Mouse (Mus musculus) CH12.LX (cell line): ENCODE results near the gene Sema3d. TPM values are rescaled to one million over a fixed set of nuclear protein-coding genes. Genes with fewer than 3 reads are reported as not detected.

Source experiments
- DNase-seq: peaks from one replicate; pipeline ENCODE4 v3.0.0-alpha.2; 2013; ENCODE audit errors: extremely low read depth
- H3K27ac ChIP-seq: 2 replicates; pipeline ENCODE4 v1.5.1; 2012; ENCODE audit warnings: low read depth, mild to moderate bottlenecking, control low read depth, moderate library complexity; ENCODE audit not compliant: insufficient read depth
- H3K27me3 ChIP-seq: replicated peaks from 2 replicates; pipeline ENCODE3; 2012; ENCODE audit warnings: inconsistent platforms
- H3K36me3 ChIP-seq, 2 experiments: replicated peaks in 1 of 2; 2 replicates each; pipeline versions ENCODE3 to v1.6.1; 2012; ENCODE audit warnings: inconsistent platforms in 1 of 2, low read length in 1 of 2, mild to moderate bottlenecking in 1 of 2, mixed read lengths in 1 of 2, moderate library complexity in 1 of 2; ENCODE audit not compliant: control insufficient read depth in 1 of 2, insufficient read depth in 1 of 2
- H3K4me1 ChIP-seq, 2 experiments: 2 replicates each; pipeline ENCODE4 v1.6.1; 2012; ENCODE audit warnings: inconsistent platforms in 1 of 2, moderate library complexity in 1 of 2; ENCODE audit not compliant: insufficient read depth in 2 of 2, control insufficient read depth in 1 of 2
- H3K4me2 ChIP-seq: 2 replicates; pipeline ENCODE4 v1.6.1; 2012; ENCODE audit warnings: low read depth, mild to moderate bottlenecking, control low read depth; ENCODE audit not compliant: poor library complexity, insufficient read depth, severe bottlenecking
- H3K4me3 ChIP-seq, 3 experiments: fragments of 150-350 bp in 1 of 3; sonication (generic) in 1 of 3; replicated peaks in 1 of 3; 2 replicates each; pipeline versions ENCODE3 to v1.5.1; 2011 to 2012; ENCODE audit warnings: low read depth in 2 of 3, low read length in 2 of 3, mild to moderate bottlenecking in 2 of 3, moderate library complexity in 2 of 3, control low read depth in 1 of 3, improper control_type of control experiment in 1 of 3, inconsistent platforms in 1 of 3, mixed read lengths in 1 of 3; ENCODE audit not compliant: poor library complexity in 1 of 3
- H3K79me2 ChIP-seq: replicated peaks from 2 replicates; pipeline ENCODE4 v1.6.1; 2012; ENCODE audit warnings: mild to moderate bottlenecking, moderate library complexity; ENCODE audit not compliant: control insufficient read depth, poor library complexity, insufficient read depth, severe bottlenecking; ENCODE audit errors: extremely low read depth
- H3K9ac ChIP-seq: 2 replicates; pipeline ENCODE4 v1.6.1; 2012; ENCODE audit warnings: low read depth, mild to moderate bottlenecking, control low read depth, moderate library complexity; ENCODE audit not compliant: insufficient read depth
- H3K9me3 ChIP-seq: replicated peaks from 2 replicates; pipeline ENCODE3; 2012; ENCODE audit warnings: low read length, inconsistent platforms, mixed read lengths
- CHD1 ChIP-seq: IDR thresholded peaks from 2 replicates; pipeline ENCODE4 v1.6.1; 2012; ENCODE audit warnings: low read depth, low read length, improper control_type of control experiment, inconsistent platforms
- CTCF ChIP-seq, 2 experiments: IDR thresholded peaks in 1 of 2; conservative IDR thresholded peaks in 1 of 2; 2 replicates each; pipeline ENCODE4 v1.5.1; 2011 to 2012; ENCODE audit warnings: low read depth in 2 of 2, low read length in 2 of 2, improper control_type of control experiment in 1 of 2, inconsistent platforms in 1 of 2, mild to moderate bottlenecking in 1 of 2, moderate library complexity in 1 of 2
- E2F4 ChIP-seq: IDR thresholded peaks from 2 replicates; pipeline ENCODE4 v1.6.1; 2011; ENCODE audit warnings: low read depth, low read length, improper control_type of control experiment; ENCODE audit not compliant: insufficient replicate concordance
- ELF1 ChIP-seq: IDR thresholded peaks from 2 replicates; pipeline ENCODE4 v1.6.1; 2014; ENCODE audit warnings: low read depth, mild to moderate bottlenecking, inconsistent platforms, low read length, improper control_type of control experiment
- IRF4 ChIP-seq: IDR thresholded peaks from 2 replicates; pipeline ENCODE4 v1.6.1; 2014; ENCODE audit warnings: low read depth, mild to moderate bottlenecking, inconsistent platforms, low read length, improper control_type of control experiment
- JUN ChIP-seq: IDR thresholded peaks from 2 replicates; pipeline ENCODE4 v1.6.1; 2011; ENCODE audit warnings: low read depth, mild to moderate bottlenecking, low read length, improper control_type of control experiment, moderate library complexity; ENCODE audit not compliant: insufficient read depth
- JUND ChIP-seq: conservative IDR thresholded peaks from 2 replicates; pipeline ENCODE4 v1.6.1; 2011; ENCODE audit warnings: low read depth, low read length, improper control_type of control experiment
- MAFK ChIP-seq: IDR thresholded peaks from 2 replicates; pipeline ENCODE4 v1.6.1; 2011; ENCODE audit warnings: low read length, improper control_type of control experiment; ENCODE audit not compliant: insufficient replicate concordance
- MXI1 ChIP-seq: IDR thresholded peaks from 2 replicates; pipeline ENCODE4 v1.6.1; 2011; ENCODE audit warnings: mild to moderate bottlenecking, low read depth, low read length, improper control_type of control experiment
- POLR2AphosphoS2 ChIP-seq: IDR thresholded peaks from 2 replicates; pipeline ENCODE4 v1.6.1; 2011; ENCODE audit warnings: low read depth, low read length, improper control_type of control experiment
- RAD21 ChIP-seq: IDR thresholded peaks from 2 replicates; pipeline ENCODE4 v1.6.1; 2011; ENCODE audit warnings: low read depth, mild to moderate bottlenecking, low read length, improper control_type of control experiment, moderate library complexity
- RCOR1 ChIP-seq: conservative IDR thresholded peaks from 2 replicates; pipeline ENCODE4 v1.6.1; 2012; ENCODE audit warnings: low read depth, mild to moderate bottlenecking, inconsistent platforms, low read length, improper control_type of control experiment
- SMC3 ChIP-seq: IDR thresholded peaks from 2 replicates; pipeline ENCODE4 v1.6.1; 2011; ENCODE audit warnings: low read depth, low read length, improper control_type of control experiment
- TBP ChIP-seq: conservative IDR thresholded peaks from 2 replicates; pipeline ENCODE4 v1.6.1; 2011; ENCODE audit warnings: low read depth, low read length, improper control_type of control experiment
- TCF12 ChIP-seq: IDR thresholded peaks from 2 replicates; pipeline ENCODE4 v1.6.1; 2014; ENCODE audit warnings: low read depth, mild to moderate bottlenecking, inconsistent platforms, low read length, improper control_type of control experiment
- USF1 ChIP-seq: IDR thresholded peaks from 2 replicates; pipeline ENCODE4 v1.6.1; 2014; ENCODE audit warnings: low read depth, mild to moderate bottlenecking, inconsistent platforms, low read length, improper control_type of control experiment
- USF2 ChIP-seq: conservative IDR thresholded peaks from 2 replicates; pipeline ENCODE4 v1.6.1; 2011; ENCODE audit warnings: low read depth, low read length, improper control_type of control experiment
- ZC3H11A ChIP-seq: IDR thresholded peaks from 2 replicates; pipeline ENCODE4 v1.6.1; 2012; ENCODE audit warnings: low read depth, mild to moderate bottlenecking, inconsistent platforms, low read length, improper control_type of control experiment
- ZKSCAN1 ChIP-seq: IDR thresholded peaks from 2 replicates; pipeline ENCODE4 v1.6.1; 2012; ENCODE audit warnings: low read depth, inconsistent platforms, low read length, improper control_type of control experiment, borderline replicate concordance
- ZMIZ1 ChIP-seq: IDR thresholded peaks from 2 replicates; pipeline ENCODE4 v1.6.1; 2012; ENCODE audit warnings: low read depth, mild to moderate bottlenecking, inconsistent platforms, low read length, improper control_type of control experiment
- ZNF384 ChIP-seq: IDR thresholded peaks from 2 replicates; pipeline ENCODE4 v1.6.1; 2012; ENCODE audit warnings: low read depth, low read length, improper control_type of control experiment, inconsistent platforms
- dilution Hi-C: fragments of 300-500 bp; cut with MboI; formaldehyde crosslinking; loops from 2 replicates; pipeline ENCODE4 v1.14.3; 2020; ENCODE audit warnings: low sequenced_read_pairs; ENCODE audit not compliant: extremely low pct_unique_long_range_greater_than_20kb, extremely low pct_ligation_motif_present
- in situ Hi-C: fragments of 300-500 bp; cut with MboI; formaldehyde crosslinking; loops from 3 replicates; pipeline ENCODE4 v1.14.3; 2019; ENCODE audit warnings: low sequenced_read_pairs, low pct_ligation_motif_present, low pct_unique_long_range_greater_than_20kb, mixed read lengths
- polyA plus RNA-seq: library from polyadenylated mRNA; unstranded; fragments of >175 nt; gene quantifications from 2 replicates; pipeline ENCODE4 v1.2.1, GENCODE M21; 2012; ENCODE audit warnings: low read depth; ENCODE audit not compliant: insufficient read length
- total RNA-seq, 2 experiments: library from RNA; depleted of rRNA; stranded (reverse); fragments of 300-350 nt in 1 of 2; fragments of >200 nt in 1 of 2; gene quantifications; 2 replicates each; pipeline ENCODE4 v1.2.3; 2012 to 2014

Sema3d gene
- total and polyA plus RNA-seq, 3 experiments = not detected

DNA sequence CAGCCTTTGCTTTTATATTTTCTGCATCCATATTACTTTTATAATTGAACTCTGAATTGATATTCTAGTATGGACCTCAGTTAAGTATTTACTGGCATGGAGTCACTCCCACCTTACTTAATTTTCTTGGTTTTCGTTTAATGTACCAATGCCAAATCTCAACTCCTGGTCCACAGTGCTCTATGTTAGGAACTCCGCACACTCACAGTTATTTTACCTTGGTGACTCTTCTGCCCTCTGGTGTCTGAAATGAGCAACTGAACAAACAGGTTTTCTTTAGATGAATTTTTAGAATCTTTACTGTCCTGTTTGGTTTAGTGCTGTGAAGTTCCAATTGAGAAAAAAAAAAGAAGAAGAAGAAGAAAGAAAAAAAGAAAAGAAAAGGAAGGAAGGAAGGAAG is 174.7 kb downstream of the Sema3d start:
- in situ Hi-C loops (loop anchor here (10.0 to 25.0 kb wide), 2 partner anchors 1079 to 1903 kb away; no protein-coding TSS in a partner anchor), dilution Hi-C loops (no loop called here)
- Histone ChIP-seq H3K4me3 (no peak overlapping the region), H3K9ac (no peak overlapping the region), H3K4me2 (no peak overlapping the region), H3K79me2 (no peaks in the 10 kb centered on the region), H3K27ac (no peak overlapping the region), H3K27me3 (no peaks in the 10 kb centered on the region), H3K4me1 (no peaks in the 10 kb centered on the region), H3K9me3 (peaks cover 21% of the 10 kb centered on the region), H3K36me3 (no peaks in the 10 kb centered on the region)
- DNase-seq = no peak
- TF ChIP-seq SMC3 = peak; percentile 78
- peak in 1 of 2 experiments; percentile 67; a peak in 2 of 4 replicates for TF ChIP-seq CTCF (conservative IDR thresholded peaks at IDR 0.05 in 1 of 2, IDR thresholded peaks at IDR 0.05 in 1 of 2; ENCODE audit: low read depth in 2 of 2, low read length in 2 of 2)
- peak; percentile 67 for TF ChIP-seq RAD21
- TF ChIP-seq JUN = no peak
- TF ChIP-seq USF1 = no peak
- TF ChIP-seq ZC3H11A = peak; percentile 52
- no peak for TF ChIP-seq IRF4
- no peak for TF ChIP-seq MXI1
- TF ChIP-seq CHD1 = no peak

DNA sequence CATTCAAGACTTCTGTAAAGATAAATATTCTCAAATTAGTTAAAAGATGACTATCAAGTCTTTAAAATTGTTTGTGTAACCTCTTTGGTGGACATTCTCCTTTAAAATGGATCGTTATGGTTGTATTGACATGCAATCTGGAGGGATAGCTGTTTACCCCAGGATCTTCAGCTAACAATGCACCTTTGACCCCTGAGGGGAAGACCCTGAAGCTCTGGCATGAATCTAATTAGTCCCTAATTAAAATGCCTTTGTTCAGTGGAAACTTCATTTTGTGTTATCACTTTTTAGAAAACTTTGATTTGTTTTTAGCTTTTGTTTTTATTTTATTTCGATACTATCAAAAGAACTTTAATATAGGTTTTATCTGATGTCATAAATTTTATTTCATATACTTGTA is 178.6 kb downstream of the Sema3d start:
- no peak overlapping the region for H3K4me2 ChIP-seq
- TF ChIP-seq ELF1 = no peak
- TF ChIP-seq USF2 = no peak
- no peak for TF ChIP-seq E2F4
- no peak for TF ChIP-seq TCF12
- no peak for TF ChIP-seq ZNF384
- no peak for TF ChIP-seq RCOR1
- no peak for TF ChIP-seq ZC3H11A
- TF ChIP-seq TBP = no peak
- TF ChIP-seq MAFK = no peak
- no peak for TF ChIP-seq MXI1
- no peak for TF ChIP-seq ZKSCAN1
- no peak for TF ChIP-seq POLR2AphosphoS2
- TF ChIP-seq ZMIZ1 = no peak
- TF ChIP-seq JUND = no peak
- no peak overlapping the region for H3K9ac ChIP-seq
- H3K36me3 ChIP-seq = no peaks in the 10 kb centered on the region
- no peak for DNase-seq
- no peaks in the 10 kb centered on the region for H3K27me3 ChIP-seq
- H3K79me2 ChIP-seq = no peaks in the 10 kb centered on the region
- no peak overlapping the region for H3K4me3 ChIP-seq
- H3K4me1 ChIP-seq = no peaks in the 10 kb centered on the region
- peaks cover 22% of the 10 kb centered on the region for H3K9me3 ChIP-seq
- in situ Hi-C loops = loop anchor here (25.0 kb wide), 1 partner anchor 1076 kb away; no protein-coding TSS in a partner anchor
- H3K27ac ChIP-seq = no peak overlapping the region
- dilution Hi-C loops = no loop called here
